Comparison of ENCODE assay signal across 11 mouse cellular contexts in the genomic region with DNA sequence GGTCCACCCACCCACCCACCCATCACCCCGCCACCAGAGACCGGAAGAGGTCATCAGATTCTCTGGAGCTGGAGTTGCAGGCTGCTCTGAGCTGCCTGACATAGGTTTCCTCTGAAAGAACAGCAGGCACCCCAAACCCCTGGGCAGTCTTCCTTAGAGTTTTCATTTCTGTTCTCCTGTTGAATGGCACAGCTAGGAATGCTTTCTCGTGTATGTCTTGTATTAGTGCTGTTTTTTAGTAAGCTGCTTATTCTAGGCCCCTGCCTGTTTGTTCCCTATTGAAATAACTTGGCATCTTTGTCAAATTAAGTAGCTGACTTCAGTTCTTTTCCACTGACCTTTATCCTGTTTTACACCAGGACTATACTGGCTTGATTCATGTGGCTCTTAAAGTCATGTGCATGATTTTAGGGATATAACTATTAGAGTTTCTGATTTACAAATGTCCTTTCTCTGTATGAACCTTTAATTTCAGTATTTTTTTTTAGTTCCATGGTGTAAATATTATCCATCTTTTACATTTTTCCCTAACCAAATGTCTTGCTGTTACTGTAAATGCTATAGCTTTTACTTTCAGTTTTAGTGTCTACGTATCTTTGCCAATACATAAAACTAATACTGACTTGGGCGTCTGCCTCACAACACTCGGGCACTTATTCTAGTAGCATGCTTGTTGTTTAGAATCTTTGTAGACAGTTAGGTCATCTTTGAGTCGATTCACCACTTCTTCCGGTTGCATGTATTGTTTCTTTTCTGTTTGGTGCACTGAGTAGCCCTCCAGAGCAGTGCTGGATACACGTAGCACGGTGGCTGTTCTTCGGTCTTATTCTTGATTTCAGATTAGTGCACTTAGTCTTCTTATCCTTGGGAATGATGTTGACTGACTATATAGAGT.
DNase-seq lines count a peak whose midpoint lies in the region; ATAC-seq and TF ChIP-seq lines count a peak whose summit lies in the region.
"Had no signal": no experiment of that assay in that cellular context is flagged by ENCODE, and none has a peak within 500 bp of the region (broad histone marks: within the 10 kb centered on the region; RNA-seq: fewer than 3 reads in every experiment).

No protein-coding gene starts in this region.

- peak overlapping the region; percentile 31 for H3K4me2 ChIP-seq in heart, embryonic 14.5 days (ENCODE audit: low read length)
- H3K4me2 ChIP-seq in stomach, embryonic 15.5 days = peak overlapping the region; percentile 30; the same call in 1 of the 2 replicates
- no peak overlapping the region for H3K4me2 ChIP-seq in forebrain, embryonic 11.5 days (ENCODE audit: low read depth, low read length, severe bottlenecking)
- H3K4me2 ChIP-seq: limb, embryonic 12.5 days had no signal

- H3K27me3 ChIP-seq in heart, embryonic 14.5 days (ENCODE audit: control insufficient read depth, insufficient read depth, low read length) = no peaks in the 10 kb centered on the region
- H3K27me3 ChIP-seq in testis, adult 2 months (ENCODE audit: control insufficient read depth, insufficient read depth, low read length) = no peaks in the 10 kb centered on the region
- H3K27me3 ChIP-seq in stomach, embryonic 15.5 days (replicated peaks) = no peaks in the 10 kb centered on the region
- no peaks in the 10 kb centered on the region for H3K27me3 ChIP-seq in forebrain, embryonic 11.5 days (ENCODE audit: control insufficient read depth, insufficient read depth, low read length)
- H3K27me3 ChIP-seq: limb, embryonic 12.5 days had no signal

- H3K9ac ChIP-seq in heart, embryonic 14.5 days (ENCODE audit: low read length) = no peak overlapping the region
- H3K9ac ChIP-seq in stomach, embryonic 15.5 days = no peak overlapping the region
- no peak overlapping the region for H3K9ac ChIP-seq in forebrain, embryonic 11.5 days (ENCODE audit: low read length)
- H3K9ac ChIP-seq: limb, embryonic 12.5 days had no signal

- H3K36me3 ChIP-seq in heart, embryonic 14.5 days (ENCODE audit: control insufficient read depth, insufficient read depth, low read length) = 0 out of 2 replicates have a peak, but pooled peaks cover 7% of the 10 kb centered on the region
- no peaks in the 10 kb centered on the region for H3K36me3 ChIP-seq in testis, adult 2 months (ENCODE audit: control insufficient read depth, insufficient read depth, low read length)
- no peaks in the 10 kb centered on the region for H3K36me3 ChIP-seq in stomach, embryonic 15.5 days
- no peaks in the 10 kb centered on the region for H3K36me3 ChIP-seq in forebrain, embryonic 11.5 days (ENCODE audit: control insufficient read depth, insufficient read depth, low read length)
- H3K36me3 ChIP-seq: limb, embryonic 12.5 days had no signal

- WGBS in heart, embryonic 14.5 days = 69% methylated on average over 11 of the region's 11 CpGs
- 63% methylated on average over 11 of the region's 11 CpGs for WGBS in stomach, embryonic 15.5 days
- 83% methylated on average over 11 of the region's 11 CpGs for WGBS in forebrain, embryonic 11.5 days

- no peak overlapping the region for H3K4me3 ChIP-seq in heart, embryonic 14.5 days (ENCODE audit: control insufficient read depth in 1 of 2, insufficient read depth in 1 of 2, low read depth in 1 of 2, low read length in 2 of 2)
- no peak overlapping the region for H3K4me3 ChIP-seq in testis, adult 2 months (ENCODE audit: control insufficient read depth, low read depth, low read length)
- H3K4me3 ChIP-seq in stomach, embryonic 15.5 days (replicated peaks) = no peak overlapping the region
- no peak overlapping the region for H3K4me3 ChIP-seq in forebrain, embryonic 11.5 days (ENCODE audit: low read depth, low read length)
- H3K4me3 ChIP-seq: limb, embryonic 12.5 days had no signal

- TF ChIP-seq POLR2A in testis, adult 2 months (IDR thresholded peaks at IDR 0.05; ENCODE audit: control insufficient read depth, low read depth, low read length) = no peak

- no peak for TF ChIP-seq CTCF in testis, adult 2 months (IDR thresholded peaks at IDR 0.05; ENCODE audit: control insufficient read depth, insufficient read depth, insufficient replicate concordance, low read depth, low read length)

- H3K4me1 ChIP-seq in heart, embryonic 14.5 days (ENCODE audit: control insufficient read depth in 2 of 2, insufficient read depth in 2 of 2, low read length in 2 of 2) = peaks cover 2 to 10% of the 10 kb centered on the region in 2 experiments; a peak in 2 of 4 replicates
- no peaks in the 10 kb centered on the region for H3K4me1 ChIP-seq in testis, adult 2 months (ENCODE audit: control insufficient read depth, insufficient read depth, low read length)
- 0 out of 2 replicates have a peak, but pooled peaks cover 3% of the 10 kb centered on the region for H3K4me1 ChIP-seq in stomach, embryonic 15.5 days
- H3K4me1 ChIP-seq in forebrain, embryonic 11.5 days (replicated peaks; ENCODE audit: control insufficient read depth, insufficient read depth, low read length) = no peaks in the 10 kb centered on the region
- H3K4me1 ChIP-seq: limb, embryonic 12.5 days had no signal

- no peak for ATAC-seq in heart, embryonic 14.5 days (ENCODE audit: insufficient number of reproducible peaks, insufficient read depth, low FRiP score, low read depth)
- peak; percentile 45 for ATAC-seq in inflammation-experienced regulatory T-cells, adult 6 months
- ATAC-seq in stomach, embryonic 15.5 days (ENCODE audit: insufficient read depth, low FRiP score, low read depth) = no peak
- no peak for ATAC-seq in forebrain, embryonic 11.5 days (replicated peaks; ENCODE audit: low FRiP score)

- H3K9me3 ChIP-seq in heart, embryonic 14.5 days (ENCODE audit: control insufficient read depth, low read length) = no peaks in the 10 kb centered on the region
- no peaks in the 10 kb centered on the region for H3K9me3 ChIP-seq in stomach, embryonic 15.5 days
- no peaks in the 10 kb centered on the region for H3K9me3 ChIP-seq in forebrain, embryonic 11.5 days (ENCODE audit: control insufficient read depth, low read length)
- H3K9me3 ChIP-seq: limb, embryonic 12.5 days had no signal

- no peak for DNase-seq in heart, postnatal 10 days
- no peak for DNase-seq in testis, postnatal 14 days (ENCODE audit: low spot score)
- no peak for DNase-seq in frontal cortex, postnatal 25 days (ENCODE audit: low spot score in 2 of 2)
- DNase-seq in forebrain, embryonic 11.5 days (ENCODE audit: low spot score) = no peak
- DNase-seq: cerebellum, adult 18-20 months; retina, postnatal 1 day had no signal

- intact Hi-C loops in heart, postnatal 10 days (cut with DNase I) = no loop called here

- H3K27ac ChIP-seq in heart, embryonic 14.5 days (replicated peaks in 1 of 2; ENCODE audit: control insufficient read depth in 1 of 2, insufficient read depth in 1 of 2, low read depth in 2 of 2, low read length in 2 of 2) = peak overlapping the region in 1 of 2 experiments; percentile 44; a peak in 1 of 4 replicates
- peak overlapping the region; percentile 80 for H3K27ac ChIP-seq in testis, adult 2 months (ENCODE audit: control insufficient read depth, insufficient read depth, low read depth, low read length)
- peak overlapping the region; percentile 35; the same call in 1 of the 2 replicates for H3K27ac ChIP-seq in stomach, embryonic 15.5 days
- H3K27ac ChIP-seq in forebrain, embryonic 11.5 days (ENCODE audit: low read depth, low read length) = no peak overlapping the region
- H3K27ac ChIP-seq: limb, embryonic 12.5 days had no signal
